Mouse (Mus musculus) midbrain, embryonic 11.5 days (tissue): ENCODE results near the gene Pycr1. TPM values are rescaled to one million over a fixed set of nuclear protein-coding genes. Genes with fewer than 3 reads are reported as not detected.

Experiments
- ATAC-seq: fragments of 200-750 bp; cut with Nextera tagmentation; 2 replicates; pipeline ENCODE4 v1.8.0; 2017; ENCODE audit warnings: moderate TSS enrichment, moderate library complexity; ENCODE audit not compliant: low FRiP score
- DNase-seq: peaks from one replicate; pipeline ENCODE4 v3.0.0; 2015; ENCODE audit warnings: low spot score; ENCODE audit errors: missing footprints
- H3K27ac ChIP-seq: fragments of 300-500 bp; sonication (generic); 2 replicates; pipeline ENCODE4 v1.5.1; 2014; ENCODE audit warnings: low read depth, low read length
- H3K27me3 ChIP-seq: fragments of 300-500 bp; sonication (generic); 2 replicates; pipeline ENCODE4 v1.6.1; 2014; ENCODE audit warnings: mild to moderate bottlenecking, low read length, moderate library complexity, mixed read lengths; ENCODE audit not compliant: control insufficient read depth, insufficient read depth
- H3K36me3 ChIP-seq: fragments of 300-500 bp; sonication (generic); 2 replicates; pipeline ENCODE4 v1.6.1; 2014; ENCODE audit warnings: mild to moderate bottlenecking, low read length, moderate library complexity, mixed read lengths; ENCODE audit not compliant: control insufficient read depth, insufficient read depth
- H3K4me1 ChIP-seq: fragments of 300-500 bp; sonication (generic); 2 replicates; pipeline ENCODE4 v1.6.1; 2014; ENCODE audit warnings: low read length; ENCODE audit not compliant: control insufficient read depth, insufficient read depth
- H3K4me2 ChIP-seq: fragments of 300-500 bp; sonication (generic); 2 replicates; pipeline ENCODE4 v1.6.1; 2014; ENCODE audit warnings: mild to moderate bottlenecking, moderate library complexity
- H3K4me3 ChIP-seq: fragments of 300-500 bp; sonication (generic); 2 replicates; pipeline ENCODE4 v1.5.1; 2014; ENCODE audit warnings: low read depth, low read length
- H3K9ac ChIP-seq: fragments of 300-500 bp; sonication (generic); 2 replicates; pipeline ENCODE4 v1.6.1; 2014; ENCODE audit warnings: low read length
- H3K9me3 ChIP-seq: fragments of 300-500 bp; sonication (generic); 2 replicates; pipeline ENCODE4 v1.6.1; 2016; ENCODE audit warnings: low read length; ENCODE audit not compliant: control insufficient read depth
- WGBS: fragments of 180-500 bp; shearing (Covaris S2); extraction: QIAGEN DNeasy Blood & Tissue Kit; methylation state at CpG from one replicate; pipeline ENCODE4 v1.1.7; 2014; 5-methylcytosine and 5-hydroxymethylcytosine counted together
- polyA plus RNA-seq: library from polyadenylated mRNA; unstranded; fragments of >200 nt; fragmentation: Nextera tagmentation; extraction: Ambion mirVana; gene quantifications from 2 replicates; pipeline ENCODE4 v1.2.1, GENCODE M21; 2014

Pycr1 gene
- polyA plus RNA-seq = 32.4 and 32.8 TPM in 2 replicates

DNA sequence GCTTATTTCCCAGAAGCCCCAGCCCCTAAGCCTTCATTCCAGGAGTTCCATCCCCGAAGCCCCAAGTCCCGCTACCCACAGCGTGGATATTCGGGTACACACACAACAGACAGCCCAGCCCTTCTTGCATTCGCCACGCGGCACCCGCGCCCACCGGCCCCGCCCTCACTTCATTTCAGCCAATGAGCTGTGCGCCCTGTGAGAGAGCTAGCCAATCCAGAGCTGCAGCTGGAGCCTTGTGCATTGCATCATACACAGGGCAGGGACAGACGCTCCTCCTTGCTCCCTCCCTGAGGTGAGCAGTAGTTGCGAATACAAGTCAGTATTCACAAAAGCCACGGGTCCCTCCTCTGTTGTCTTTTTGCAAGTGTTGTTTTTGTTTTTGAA is at the start of gene Pycr1:
Pycr1 (minus strand) TSS at position 169 of the 387 bp plus-strand sequence.
- Histone ChIP-seq H3K36me3 (no peaks in the 10 kb centered on the region), H3K27ac (no peak within 1 kb of the TSS), H3K4me3 (peak within 1 kb of the TSS; percentile 36), H3K4me1 (peaks cover 9% of the 10 kb centered on the region), H3K9me3 (no peaks in the 10 kb centered on the region), H3K9ac (peak within 1 kb of the TSS; percentile 79), H3K27me3 (0 out of 2 replicates have a peak, but pooled peaks cover 3% of the 10 kb centered on the region), H3K4me2 (peak within 1 kb of the TSS; percentile 89)
- under 1% methylated on average over 15 of the region's 15 CpGs for WGBS
- DNase-seq = peak; percentile 98
- ATAC-seq = peak; percentile 100

DNA sequence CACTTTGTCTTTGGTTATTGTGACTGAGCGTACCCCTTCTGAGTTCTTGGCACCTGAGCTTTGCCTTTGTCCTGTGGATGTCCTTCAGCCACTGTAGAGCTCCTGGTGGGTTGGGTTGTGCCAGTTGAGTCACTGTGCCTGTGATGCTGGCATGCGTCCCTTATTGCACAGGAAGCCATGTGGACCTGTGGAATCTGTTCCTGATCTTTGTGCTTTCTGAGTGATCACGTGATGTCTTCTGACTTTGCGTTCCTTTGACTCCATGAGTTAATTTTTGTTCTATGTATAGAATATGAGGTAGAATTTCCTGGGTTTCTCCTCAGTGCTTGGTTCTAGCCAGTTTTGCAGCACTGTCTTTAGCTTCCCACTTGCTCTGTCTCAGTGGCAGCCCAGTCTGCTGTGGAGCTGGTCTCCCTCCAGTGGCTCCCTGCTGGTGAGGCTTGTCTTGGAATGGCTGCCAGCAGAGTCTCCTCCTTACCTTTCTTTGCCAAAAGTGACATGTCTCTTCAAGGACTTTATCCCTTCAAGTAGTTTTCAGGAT is 49.0 kb upstream of the Pycr1 start:
- ATAC-seq = no peak

DNA sequence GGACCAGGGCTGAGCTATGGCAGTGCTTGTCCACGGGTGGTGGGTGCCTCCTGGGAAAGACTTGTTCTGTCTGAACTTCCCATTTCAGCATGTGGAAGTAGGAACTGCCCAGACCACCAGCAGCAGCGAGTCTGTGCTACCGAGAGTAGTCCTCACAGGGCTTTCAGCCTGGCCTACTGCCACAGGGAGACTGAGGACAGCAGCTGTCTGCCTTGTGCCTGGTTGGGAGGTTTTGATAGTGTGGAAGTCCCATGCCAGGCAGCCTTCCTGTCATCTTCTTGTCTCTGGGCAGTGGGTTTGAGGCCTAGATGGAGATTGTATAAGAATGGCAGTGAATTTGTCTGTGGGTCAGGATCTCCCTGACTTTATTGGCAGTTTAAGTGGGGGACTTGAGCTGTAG is 45.8 kb upstream of the Pycr1 start:
- no peak overlapping the region for H3K9ac ChIP-seq
- no peaks in the 10 kb centered on the region for H3K4me1 ChIP-seq
- WGBS = 87% methylated on average over 3 of the region's 3 CpGs
- no peaks in the 10 kb centered on the region for H3K9me3 ChIP-seq
- no peak for DNase-seq
- no peak for ATAC-seq
- no peaks in the 10 kb centered on the region for H3K27me3 ChIP-seq
- H3K36me3 ChIP-seq = peaks cover 5% of the 10 kb centered on the region
- no peak overlapping the region for H3K27ac ChIP-seq
- H3K4me3 ChIP-seq = no peak overlapping the region
- no peak overlapping the region for H3K4me2 ChIP-seq

More for the DNA sequence above, 49.0 kb upstream of the Pycr1 start:
- Histone ChIP-seq H3K27me3 (no peaks in the 10 kb centered on the region), H3K36me3 (peaks cover 5% of the 10 kb centered on the region; the same call in 1 of the 2 replicates), H3K4me3 (no peak overlapping the region), H3K4me2 (no peak overlapping the region), H3K27ac (no peak overlapping the region), H3K9me3 (no peaks in the 10 kb centered on the region), H3K4me1 (peaks cover 10% of the 10 kb centered on the region; the same call in 1 of the 2 replicates), H3K9ac (no peak overlapping the region)
- no peak for DNase-seq
- 96% methylated on average over 4 of the region's 4 CpGs for whole genome bisulfite sequencing

DNA sequence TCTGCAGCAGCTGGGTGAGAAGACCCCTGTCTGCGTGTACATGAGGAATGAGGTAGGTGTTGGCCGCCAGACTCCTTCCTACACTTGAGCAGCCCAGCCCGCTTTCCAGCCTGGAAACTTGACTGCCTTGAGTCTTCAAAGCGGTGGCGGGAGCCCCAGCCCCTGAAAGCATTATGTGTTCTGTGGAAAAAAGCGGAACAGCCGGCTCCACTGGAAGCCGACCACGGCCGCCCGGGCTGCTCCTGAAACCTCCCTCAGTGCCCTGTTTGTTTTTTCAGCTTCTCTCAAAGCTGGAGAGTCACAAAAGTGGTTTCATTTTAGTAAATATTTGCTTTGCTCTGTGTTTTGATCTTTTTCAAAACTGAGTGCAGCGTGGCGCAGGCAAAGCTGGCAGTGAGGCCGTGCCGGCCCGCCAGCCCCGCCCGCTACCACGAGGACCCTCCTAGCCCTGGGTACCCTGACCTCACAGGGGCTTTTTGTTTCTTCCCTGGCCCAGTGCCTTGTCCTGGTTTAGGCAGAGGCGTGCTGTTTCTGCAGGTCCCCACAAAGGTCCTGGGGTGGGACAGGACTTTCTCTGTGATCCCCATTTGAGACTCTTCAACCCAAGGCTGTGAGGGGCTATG is 43.2 kb upstream of the Pycr1 start:
- Histone ChIP-seq H3K4me2 (no peak overlapping the region), H3K36me3 (peaks cover 5% of the 10 kb centered on the region), H3K9ac (no peak overlapping the region), H3K4me3 (no peak overlapping the region), H3K27ac (no peak overlapping the region), H3K4me1 (no peaks in the 10 kb centered on the region), H3K27me3 (no peaks in the 10 kb centered on the region), H3K9me3 (no peaks in the 10 kb centered on the region)
- ATAC-seq (no peak), DNase-seq (no peak)
- WGBS = 88% methylated on average over 20 of the region's 20 CpGs

DNA sequence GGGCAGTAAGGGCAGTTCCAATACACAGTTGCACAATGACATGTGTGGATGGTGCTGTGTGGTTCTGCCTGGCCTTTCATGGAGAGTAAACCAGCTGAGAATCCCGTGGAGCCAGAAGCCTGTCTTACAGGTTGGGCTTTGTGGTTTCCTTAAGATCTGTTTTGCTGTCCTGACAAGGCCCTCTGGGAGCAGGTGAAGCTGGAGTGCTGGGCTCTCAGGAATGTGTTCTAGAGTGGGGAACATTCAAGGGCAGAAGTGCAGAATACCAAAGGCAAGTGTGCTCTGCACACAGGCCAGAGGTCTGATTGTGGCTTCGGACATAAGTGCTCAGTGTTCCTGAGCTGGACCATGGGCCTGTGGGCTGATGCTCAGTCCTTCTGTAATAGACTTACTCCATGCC is 41.1 kb upstream of the Pycr1 start:
- Histone ChIP-seq H3K4me3 (no peak overlapping the region), H3K9ac (no peak overlapping the region), H3K36me3 (peaks cover 3% of the 10 kb centered on the region), H3K4me1 (no peaks in the 10 kb centered on the region), H3K27me3 (no peaks in the 10 kb centered on the region), H3K27ac (no peak overlapping the region), H3K4me2 (no peak overlapping the region), H3K9me3 (no peaks in the 10 kb centered on the region)
- WGBS = 91% methylated on average over 2 of the region's 2 CpGs
- DNase-seq (no peak), ATAC-seq (no peak)

DNA sequence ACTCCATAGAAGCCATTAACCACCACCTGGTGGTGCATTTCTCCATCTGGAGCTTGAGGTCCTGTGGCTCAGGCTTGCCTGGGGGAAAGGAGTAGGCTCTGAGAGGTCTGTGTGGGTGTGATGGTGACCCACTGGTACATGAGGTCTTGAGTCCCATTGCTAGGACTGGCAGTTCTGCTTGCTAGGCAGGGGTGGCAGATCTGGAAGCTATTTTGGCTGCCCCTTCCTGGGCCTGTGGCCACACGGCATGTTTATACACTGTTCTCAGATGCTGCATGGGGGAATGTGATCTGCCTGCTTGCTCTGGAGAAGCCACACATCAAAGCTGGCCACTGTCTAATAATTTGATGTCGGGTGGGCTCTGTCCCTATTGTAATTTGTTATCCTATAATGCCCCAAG is 40.5 kb upstream of the Pycr1 start:
- H3K27me3 ChIP-seq = no peaks in the 10 kb centered on the region
- H3K4me1 ChIP-seq = no peaks in the 10 kb centered on the region
- H3K9me3 ChIP-seq = no peaks in the 10 kb centered on the region
- no peak overlapping the region for H3K4me3 ChIP-seq
- H3K36me3 ChIP-seq = peaks cover under 1% of the 10 kb centered on the region
- no peak overlapping the region for H3K27ac ChIP-seq
- 88% methylated on average over 2 of the region's 2 CpGs for WGBS
- ATAC-seq = no peak
- H3K4me2 ChIP-seq = no peak overlapping the region
- no peak for DNase-seq
- no peak overlapping the region for H3K9ac ChIP-seq

DNA sequence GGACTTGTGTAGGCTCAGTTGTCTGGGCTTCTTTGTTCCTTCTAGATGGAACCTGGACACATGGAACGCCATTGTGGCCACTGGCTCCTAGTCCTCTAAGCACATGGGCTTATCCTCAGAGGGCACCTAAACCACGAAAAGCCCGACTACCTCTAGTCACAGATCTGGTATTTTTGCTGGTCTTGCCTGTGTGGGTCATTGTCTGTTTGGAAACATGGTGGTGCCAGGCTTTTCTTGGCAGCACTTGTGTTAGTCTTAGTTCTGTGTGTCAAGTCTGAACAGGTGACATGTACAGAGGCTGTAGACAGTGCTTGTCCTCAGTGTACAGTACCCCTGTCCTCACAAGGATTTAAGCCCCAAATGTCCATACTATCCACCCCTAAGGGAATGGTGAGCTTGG is 40.0 kb upstream of the Pycr1 start:
- Histone ChIP-seq H3K27ac (no peak overlapping the region), H3K9ac (no peak overlapping the region), H3K9me3 (no peaks in the 10 kb centered on the region), H3K27me3 (no peaks in the 10 kb centered on the region), H3K4me1 (no peaks in the 10 kb centered on the region), H3K4me2 (no peak overlapping the region), H3K4me3 (no peak overlapping the region), H3K36me3 (no peaks in the 10 kb centered on the region; the same call in 1 of the 2 replicates)
- WGBS = 90% methylated on average over 3 of the region's 3 CpGs
- ATAC-seq (no peak), DNase-seq (no peak)

DNA sequence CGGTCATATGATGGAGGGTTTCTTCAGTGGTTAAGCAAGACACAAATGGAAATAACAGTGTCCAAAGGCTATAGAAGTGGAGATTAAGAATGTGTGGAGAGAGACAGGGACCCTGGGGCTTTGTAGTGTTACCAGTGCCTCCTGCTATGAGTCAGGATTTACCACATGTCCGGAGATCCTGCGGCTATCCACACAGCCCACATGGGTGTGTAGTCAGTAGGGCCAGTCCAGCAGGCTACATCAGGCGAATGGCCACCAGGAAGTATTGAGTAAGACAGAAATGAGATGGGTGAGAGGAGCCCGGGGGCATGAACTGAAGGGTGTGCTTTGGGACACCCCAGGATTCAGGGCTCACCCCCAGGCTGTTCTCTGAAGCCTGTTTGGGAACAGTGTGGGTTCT is 39.1 kb upstream of the Pycr1 start:
- Histone ChIP-seq H3K36me3 (peaks cover 5% of the 10 kb centered on the region; the same call in 1 of the 2 replicates), H3K27ac (no peak overlapping the region), H3K27me3 (no peaks in the 10 kb centered on the region), H3K4me3 (no peak overlapping the region), H3K4me2 (no peak overlapping the region), H3K9ac (no peak overlapping the region), H3K4me1 (no peaks in the 10 kb centered on the region), H3K9me3 (no peaks in the 10 kb centered on the region)
- ATAC-seq = no peak
- no peak for DNase-seq
- 92% methylated on average over 5 of the region's 5 CpGs for WGBS

DNA sequence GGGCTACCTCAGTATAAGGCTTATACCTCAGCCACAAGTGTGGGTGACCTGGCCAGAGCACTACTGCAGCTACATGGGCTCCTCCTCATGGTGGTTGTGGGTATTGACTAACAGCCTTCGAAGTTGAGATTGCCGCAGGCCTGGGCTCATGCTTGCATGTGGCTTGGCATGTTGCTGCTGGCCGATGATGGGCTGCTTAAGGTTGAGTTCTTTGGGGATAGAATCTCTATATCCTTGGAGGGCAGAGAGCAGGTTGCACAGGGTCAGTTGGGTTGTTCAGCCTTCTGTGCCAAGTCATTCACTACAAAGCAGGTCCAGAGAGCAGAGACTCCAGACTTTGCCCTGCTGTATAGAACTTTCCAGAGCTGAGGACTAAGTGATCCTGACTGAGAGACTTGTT is 36.3 kb upstream of the Pycr1 start:
- ATAC-seq (no peak), DNase-seq (no peak)
- 0 out of 2 replicates have a peak, but pooled peaks cover 6% of the 10 kb centered on the region for H3K36me3 ChIP-seq
- H3K27me3 ChIP-seq = no peaks in the 10 kb centered on the region
- no peaks in the 10 kb centered on the region for H3K4me1 ChIP-seq
- H3K4me2 ChIP-seq = no peak overlapping the region
- no peak overlapping the region for H3K27ac ChIP-seq
- no peak overlapping the region for H3K4me3 ChIP-seq
- H3K9ac ChIP-seq = no peak overlapping the region
- no peaks in the 10 kb centered on the region for H3K9me3 ChIP-seq
- WGBS = 82% methylated on average over 3 of the region's 3 CpGs
